Mouse (Mus musculus): Measurements from ENCODE around the gene Galt. TPM values are rescaled to one million over a fixed set of nuclear protein-coding genes. Genes with fewer than 3 reads are reported as not detected.
A peak's percentile ranks its signal among the peaks of the same experiment; 100 is the strongest.
"Not testable (repeated sequence)": the region's sequence is repeated elsewhere in the genome, so short reads cannot be mapped to it uniquely, and the experiment has no call there.

Galt gene
- polyA plus RNA-seq, 1 experiment from 2014 or later, result 43.4 TPM

- ATAC-seq (ENCODE audit: insufficient number of reproducible peaks, insufficient read depth, low FRiP score, low TSS enrichment, low read depth), result 0 out of 2 replicates have a peak, but pooled peaks have one; percentile 1
- Histone ChIP-seq H3K9ac (peak overlapping the region; percentile 82), H3K4me3 (peak overlapping the region; percentile 61), H3K36me3 (peaks cover 28% of the 10 kb centered on the region), H3K4me2 (peak overlapping the region; percentile 95), H3K9me3 (no peaks in the 10 kb centered on the region), H3K27me3 (no peaks in the 10 kb centered on the region), H3K27ac (peak overlapping the region; percentile 99), H3K4me1 (peaks cover 44% of the 10 kb centered on the region)
These were observed 6.7 kb downstream of the Galt start for GRCm38 (mm10) chr4:41761680-41762079.

GRCm38 (mm10) chr4:41762099-41762687, 7.2 kb downstream of the Galt start:
- H3K36me3 ChIP-seq, result peaks cover 30% of the 10 kb centered on the region
- 20% methylated on average over 8 of the region's 8 CpGs for WGBS
- peak overlapping the region; percentile 99 for H3K27ac ChIP-seq
- H3K4me3 ChIP-seq, result peak overlapping the region; percentile 61
- H3K4me1 ChIP-seq, result peaks cover 41% of the 10 kb centered on the region
- peak overlapping the region; percentile 82 for H3K9ac ChIP-seq
- ATAC-seq (ENCODE audit: insufficient number of reproducible peaks, insufficient read depth, low FRiP score, low TSS enrichment, low read depth), result peak; percentile 82
- peak overlapping the region; percentile 95 for H3K4me2 ChIP-seq
- no peaks in the 10 kb centered on the region for H3K9me3 ChIP-seq
- H3K27me3 ChIP-seq, result no peaks in the 10 kb centered on the region

DNA sequence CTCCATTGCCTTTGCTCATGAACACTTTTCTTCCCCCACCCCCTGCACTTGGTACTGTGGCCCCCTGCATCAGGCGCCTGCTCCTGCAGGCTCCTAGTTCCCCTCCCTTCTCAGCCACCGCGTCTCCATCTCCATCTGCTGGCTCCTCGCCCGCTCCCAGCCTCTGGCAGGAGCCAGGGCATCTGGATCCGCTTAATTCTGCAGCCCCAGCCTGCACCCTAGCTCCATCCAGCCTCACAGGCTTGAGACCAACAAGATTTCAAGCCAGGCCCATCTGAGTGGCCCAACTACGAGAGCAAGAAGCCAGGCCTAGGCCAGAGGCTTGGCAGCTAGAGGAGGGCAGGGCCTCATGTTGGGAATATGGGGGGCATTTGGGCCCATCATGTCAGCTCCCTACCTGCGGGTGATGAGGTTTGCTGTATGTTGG, 7.7 kb downstream of the Galt start:
- H3K9me3 ChIP-seq, H3K27me3 ChIP-seq: not testable (repeated sequence)
- peak overlapping the region; percentile 95 for H3K4me2 ChIP-seq
- 20% methylated on average over 8 of the region's 8 CpGs for WGBS
- peaks cover 29% of the 10 kb centered on the region for H3K36me3 ChIP-seq
- peak overlapping the region; percentile 99 for H3K27ac ChIP-seq
- H3K4me3 ChIP-seq, result peak overlapping the region; percentile 61
- H3K9ac ChIP-seq, result peak overlapping the region; percentile 82
- H3K4me1 ChIP-seq, result peaks cover 41% of the 10 kb centered on the region
- peak; percentile 79 for ATAC-seq (ENCODE audit: insufficient number of reproducible peaks, insufficient read depth, low FRiP score, low TSS enrichment, low read depth)

GRCm38 (mm10) chr4:41763176-41763575, 8.1 kb downstream of the Galt start:
- peaks cover 29% of the 10 kb centered on the region for H3K36me3 ChIP-seq
- H3K27ac ChIP-seq, result peak overlapping the region; percentile 99
- not testable (repeated sequence) for ATAC-seq (ENCODE audit: insufficient number of reproducible peaks, insufficient read depth, low FRiP score, low TSS enrichment, low read depth); H3K27me3 ChIP-seq; H3K9me3 ChIP-seq
- H3K4me1 ChIP-seq, result peaks cover 41% of the 10 kb centered on the region
- H3K9ac ChIP-seq, result peak overlapping the region; percentile 82
- H3K4me3 ChIP-seq, result peak overlapping the region; percentile 61
- H3K4me2 ChIP-seq, result peak overlapping the region; percentile 95
- 51% methylated on average over 4 of the region's 6 CpGs for WGBS

- Histone ChIP-seq H3K36me3 (peaks cover 25% of the 10 kb centered on the region), H3K4me1 (peaks cover 14% of the 10 kb centered on the region)
- not testable (repeated sequence) for H3K9ac ChIP-seq; ATAC-seq (ENCODE audit: insufficient number of reproducible peaks, insufficient read depth, low FRiP score, low TSS enrichment, low read depth); H3K27ac ChIP-seq; H3K4me2 ChIP-seq; H3K27me3 ChIP-seq; H3K9me3 ChIP-seq; H3K4me3 ChIP-seq
- 80% methylated on average over 10 of the region's 10 CpGs for WGBS
These were observed 12.3 kb downstream of the Galt start for GRCm38 (mm10) chr4:41767301-41767700.

GRCm38 (mm10) chr4:41772946-41773345, 17.9 kb downstream of the Galt start:
- not testable (repeated sequence) for H3K4me1 ChIP-seq; ATAC-seq (ENCODE audit: insufficient number of reproducible peaks, insufficient read depth, low FRiP score, low TSS enrichment, low read depth); H3K9ac ChIP-seq; H3K27me3 ChIP-seq; H3K27ac ChIP-seq; H3K9me3 ChIP-seq; H3K36me3 ChIP-seq
- Histone ChIP-seq H3K4me3 (peak overlapping the region; percentile 33), H3K4me2 (peak overlapping the region; percentile 54)
- 3% methylated on average over 11 of the region's 16 CpGs for WGBS

GRCm38 (mm10) chr4:41773502-41773901, 18.5 kb downstream of the Galt start:
- H3K27ac ChIP-seq, result peak overlapping the region; percentile 62; the same call in 1 of the 2 replicates
- not testable (repeated sequence) for H3K4me1 ChIP-seq; ATAC-seq (ENCODE audit: insufficient number of reproducible peaks, insufficient read depth, low FRiP score, low TSS enrichment, low read depth); H3K36me3 ChIP-seq; H3K27me3 ChIP-seq; H3K9me3 ChIP-seq; H3K9ac ChIP-seq
- 1% methylated on average over 18 of the region's 25 CpGs for WGBS
- peak overlapping the region; percentile 54 for H3K4me2 ChIP-seq
- peak overlapping the region; percentile 44 for H3K4me3 ChIP-seq

- not testable (repeated sequence) for ATAC-seq (ENCODE audit: insufficient number of reproducible peaks, insufficient read depth, low FRiP score, low TSS enrichment, low read depth); H3K36me3 ChIP-seq; H3K4me1 ChIP-seq; H3K27me3 ChIP-seq; H3K9me3 ChIP-seq; H3K9ac ChIP-seq
- Histone ChIP-seq H3K4me3 (peak within 1 kb of the TSS; percentile 44), H3K4me2 (peak within 1 kb of the TSS; percentile 54), H3K27ac (peak within 1 kb of the TSS; percentile 65; the same call in 1 of the 2 replicates)
- WGBS, result 0% methylated on average over 12 of the region's 14 CpGs
These were observed 19.0 kb downstream of the Galt start, which contains the start of gene Ccl27a for GRCm38 (mm10) chr4:41774002-41774401. Ccl27a (minus strand) TSS chr4:41774247.

GRCm38 (mm10) chr4:41774506-41774905, 19.5 kb downstream of the Galt start:
- H3K27me3 ChIP-seq; H3K36me3 ChIP-seq; H3K9ac ChIP-seq; H3K9me3 ChIP-seq; ATAC-seq (ENCODE audit: insufficient number of reproducible peaks, insufficient read depth, low FRiP score, low TSS enrichment, low read depth); H3K4me1 ChIP-seq: not testable (repeated sequence)
- H3K4me2 ChIP-seq, result peak overlapping the region; percentile 54
- peak overlapping the region; percentile 65; the same call in 1 of the 2 replicates for H3K27ac ChIP-seq
- WGBS, result 62% methylated on average over 3 of the region's 3 CpGs
- peak overlapping the region; percentile 44 for H3K4me3 ChIP-seq

GRCm38 (mm10) chr4:41775840-41776239, 20.8 kb downstream of the Galt start:
- not testable (repeated sequence) for H3K27ac ChIP-seq; ATAC-seq (ENCODE audit: insufficient number of reproducible peaks, insufficient read depth, low FRiP score, low TSS enrichment, low read depth); H3K4me1 ChIP-seq; H3K27me3 ChIP-seq; H3K9ac ChIP-seq; H3K4me3 ChIP-seq; H3K4me2 ChIP-seq; H3K36me3 ChIP-seq; H3K9me3 ChIP-seq
- WGBS, result 93% methylated on average over 1 of the region's 1 CpGs

DNA sequence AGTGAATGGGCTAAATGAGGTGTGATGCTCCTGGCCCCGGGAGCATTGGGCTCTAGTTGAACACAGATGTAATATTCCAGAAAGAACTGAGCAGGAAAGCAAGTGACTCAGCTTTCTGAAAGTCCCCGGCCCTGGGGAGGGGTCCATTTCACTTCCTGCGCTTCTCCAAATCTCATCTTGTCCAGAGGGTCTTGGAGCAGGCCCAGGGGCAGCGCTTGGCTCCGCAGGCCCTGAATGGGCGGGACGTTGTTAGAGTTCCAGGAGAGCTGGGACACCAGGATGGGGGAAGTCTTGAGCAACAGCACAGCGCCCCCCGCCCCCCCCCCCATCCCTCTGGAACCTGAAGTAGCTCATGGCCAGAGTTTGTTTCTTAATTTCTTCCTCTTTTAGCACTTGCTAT, 26.2 kb downstream of the Galt start:
- ATAC-seq (ENCODE audit: insufficient number of reproducible peaks, insufficient read depth, low FRiP score, low TSS enrichment, low read depth); H3K36me3 ChIP-seq; H3K4me2 ChIP-seq; H3K4me3 ChIP-seq; H3K27me3 ChIP-seq; H3K4me1 ChIP-seq; H3K9ac ChIP-seq; H3K27ac ChIP-seq; H3K9me3 ChIP-seq: not testable (repeated sequence)
- 15% methylated on average over 9 of the region's 9 CpGs for WGBS

- not testable (repeated sequence) for H3K9me3 ChIP-seq; H3K27me3 ChIP-seq; H3K4me1 ChIP-seq; H3K27ac ChIP-seq; ATAC-seq (ENCODE audit: insufficient number of reproducible peaks, insufficient read depth, low FRiP score, low TSS enrichment, low read depth); H3K36me3 ChIP-seq; H3K4me3 ChIP-seq; H3K9ac ChIP-seq
- H3K4me2 ChIP-seq, result peak overlapping the region; percentile 41
- WGBS, result 12% methylated on average over 17 of the region's 21 CpGs
These were observed 26.9 kb downstream of the Galt start for GRCm38 (mm10) chr4:41781748-41782485.
